Mouse (Mus musculus): ENCODE results near the gene Csnk2a2. TPM values are rescaled to one million over a fixed set of nuclear protein-coding genes. Genes with fewer than 3 reads are reported as not detected.

Gene Csnk2a2
- total and polyA plus RNA-seq, 2 experiments, result 10.1 to 13.2 TPM

- no peaks in the 10 kb centered on the region for H3K36me3 ChIP-seq (ENCODE audit: control insufficient read depth, insufficient read depth, low read length)
- 67% methylated on average over 5 of the region's 5 CpGs for WGBS
- TF ChIP-seq CTCF (IDR thresholded peaks at IDR 0.05; ENCODE audit: low read depth, low read length), result no peak
- no peak for TF ChIP-seq POLR2A (IDR thresholded peaks at IDR 0.05; ENCODE audit: extremely low read depth, insufficient read depth, low read length)
- H3K4me1 ChIP-seq (ENCODE audit: control insufficient read depth, insufficient read depth, low read length), result no peaks in the 10 kb centered on the region
- no peaks in the 10 kb centered on the region for H3K79me2 ChIP-seq (ENCODE audit: control insufficient read depth, insufficient read depth, low read length)
- no peak overlapping the region for H3K9ac ChIP-seq (ENCODE audit: low read depth, low read length)
- no peak overlapping the region for H3K27ac ChIP-seq (replicated peaks; ENCODE audit: insufficient read depth, low read depth, low read length)
- no peak for DNase-seq (ENCODE audit: extremely low read depth, low read depth, low spot score)
- H3K4me3 ChIP-seq (ENCODE audit: insufficient read depth, low read depth, low read length), result no peak overlapping the region
- H3K27me3 ChIP-seq (ENCODE audit: control insufficient read depth, insufficient read depth, low read length), result no peaks in the 10 kb centered on the region
Observed at GRCm38 (mm10) chr8:95409518-95409917, 80.3 kb downstream of the Csnk2a2 start.

- no peak overlapping the region for H3K27ac ChIP-seq (replicated peaks; ENCODE audit: insufficient read depth, low read depth, low read length)
- no peak for DNase-seq (ENCODE audit: extremely low read depth, low read depth, low spot score)
- no peaks in the 10 kb centered on the region for H3K79me2 ChIP-seq (ENCODE audit: control insufficient read depth, insufficient read depth, low read length)
- no peak overlapping the region for H3K4me3 ChIP-seq (ENCODE audit: insufficient read depth, low read depth, low read length)
- H3K27me3 ChIP-seq (ENCODE audit: control insufficient read depth, insufficient read depth, low read length), result no peaks in the 10 kb centered on the region
- H3K4me1 ChIP-seq (ENCODE audit: control insufficient read depth, insufficient read depth, low read length), result no peaks in the 10 kb centered on the region
- no peaks in the 10 kb centered on the region for H3K36me3 ChIP-seq (ENCODE audit: control insufficient read depth, insufficient read depth, low read length)
- no peak overlapping the region for H3K9ac ChIP-seq (ENCODE audit: low read depth, low read length)
- 87% methylated on average over 7 of the region's 7 CpGs for WGBS
- TF ChIP-seq CTCF (IDR thresholded peaks at IDR 0.05; ENCODE audit: low read depth, low read length) (no peak), POLR2A (IDR thresholded peaks at IDR 0.05; ENCODE audit: extremely low read depth, insufficient read depth, low read length) (no peak)
Observed at GRCm38 (mm10) chr8:95401091-95401490, 88.7 kb downstream of the Csnk2a2 start.

GRCm38 (mm10) chr8:95399131-95399530 lies 90.7 kb downstream of the Csnk2a2 start:
- no peak overlapping the region for H3K4me3 ChIP-seq (ENCODE audit: insufficient read depth, low read depth, low read length)
- no peak for TF ChIP-seq CTCF (IDR thresholded peaks at IDR 0.05; ENCODE audit: low read depth, low read length)
- H3K36me3 ChIP-seq (ENCODE audit: control insufficient read depth, insufficient read depth, low read length), result no peaks in the 10 kb centered on the region
- WGBS, result 84% methylated on average over 9 of the region's 9 CpGs
- no peak overlapping the region for H3K27ac ChIP-seq (replicated peaks; ENCODE audit: insufficient read depth, low read depth, low read length)
- no peaks in the 10 kb centered on the region for H3K4me1 ChIP-seq (ENCODE audit: control insufficient read depth, insufficient read depth, low read length)
- DNase-seq (ENCODE audit: extremely low read depth, low read depth, low spot score), result no peak
- H3K9ac ChIP-seq (ENCODE audit: low read depth, low read length), result no peak overlapping the region
- H3K27me3 ChIP-seq (ENCODE audit: control insufficient read depth, insufficient read depth, low read length), result no peaks in the 10 kb centered on the region
- H3K79me2 ChIP-seq (ENCODE audit: control insufficient read depth, insufficient read depth, low read length), result no peaks in the 10 kb centered on the region

- Histone ChIP-seq H3K79me2 (ENCODE audit: control insufficient read depth, insufficient read depth, low read length) (no peaks in the 10 kb centered on the region), H3K4me1 (ENCODE audit: control insufficient read depth, insufficient read depth, low read length) (no peaks in the 10 kb centered on the region), H3K9ac (ENCODE audit: low read depth, low read length) (no peak overlapping the region), H3K27me3 (ENCODE audit: control insufficient read depth, insufficient read depth, low read length) (no peaks in the 10 kb centered on the region), H3K36me3 (ENCODE audit: control insufficient read depth, insufficient read depth, low read length) (no peaks in the 10 kb centered on the region), H3K27ac (replicated peaks; ENCODE audit: insufficient read depth, low read depth, low read length) (no peak overlapping the region), H3K4me3 (ENCODE audit: insufficient read depth, low read depth, low read length) (no peak overlapping the region)
- DNase-seq (ENCODE audit: extremely low read depth, low read depth, low spot score), result no peak
- TF ChIP-seq POLR2A (IDR thresholded peaks at IDR 0.05; ENCODE audit: extremely low read depth, insufficient read depth, low read length), result no peak
- no peak for TF ChIP-seq CTCF (IDR thresholded peaks at IDR 0.05; ENCODE audit: low read depth, low read length)
- WGBS, result 86% methylated on average over 5 of the region's 5 CpGs
Observed at GRCm38 (mm10) chr8:95397201-95397600, 92.6 kb downstream of the Csnk2a2 start.

- TF ChIP-seq CTCF (IDR thresholded peaks at IDR 0.05; ENCODE audit: low read depth, low read length), result no peak
- no peak for TF ChIP-seq POLR2A (IDR thresholded peaks at IDR 0.05; ENCODE audit: extremely low read depth, insufficient read depth, low read length)
- Histone ChIP-seq H3K79me2 (ENCODE audit: control insufficient read depth, insufficient read depth, low read length) (no peaks in the 10 kb centered on the region), H3K4me3 (ENCODE audit: insufficient read depth, low read depth, low read length) (no peak overlapping the region), H3K36me3 (ENCODE audit: control insufficient read depth, insufficient read depth, low read length) (no peaks in the 10 kb centered on the region), H3K27me3 (ENCODE audit: control insufficient read depth, insufficient read depth, low read length) (no peaks in the 10 kb centered on the region), H3K4me1 (ENCODE audit: control insufficient read depth, insufficient read depth, low read length) (no peaks in the 10 kb centered on the region), H3K27ac (replicated peaks; ENCODE audit: insufficient read depth, low read depth, low read length) (no peak overlapping the region), H3K9ac (ENCODE audit: low read depth, low read length) (no peak overlapping the region)
- no peak for DNase-seq (ENCODE audit: extremely low read depth, low read depth, low spot score)
- WGBS, result 68% methylated on average over 11 of the region's 11 CpGs
Observed at GRCm38 (mm10) chr8:95396752-95397151, 93.1 kb downstream of the Csnk2a2 start.

Other genes starting within 250 kb of the Csnk2a2 start
- gene Cngb1, start 183.5 kb downstream of the Csnk2a2 start, total RNA-seq (2014; rRNA removed), result under 0.01 and 0.07 TPM in 2 replicates
- gene Cngb1, start 183.5 kb downstream of the Csnk2a2 start, polyA plus RNA-seq (2012; rRNA removed), result 0.39 TPM in 1 of 2 replicates, not detected in the other
- not detected in 2 replicates for gene Tepp, start 179.5 kb downstream of the Csnk2a2 start, total RNA-seq (2014; rRNA removed)
- not detected in 2 replicates for gene Tepp, start 179.5 kb downstream of the Csnk2a2 start, polyA plus RNA-seq (2012; rRNA removed)
- gene Zfp319, start 158.1 kb downstream of the Csnk2a2 start, total RNA-seq (2014; rRNA removed), result 1.2 and 1.8 TPM in 2 replicates
- 2.5 and 3.2 TPM in 2 replicates for gene Zfp319, start 158.1 kb downstream of the Csnk2a2 start, polyA plus RNA-seq (2012; rRNA removed)
- 6.7 and 7.9 TPM in 2 replicates for gene Usb1, start 157.8 kb downstream of the Csnk2a2 start, total RNA-seq (2014; rRNA removed)
- gene Usb1, start 157.8 kb downstream of the Csnk2a2 start, polyA plus RNA-seq (2012; rRNA removed), result 16.2 and 20.0 TPM in 2 replicates
- gene Mmp15, start 137.8 kb downstream of the Csnk2a2 start, total RNA-seq (2014; rRNA removed), result 6.5 and 7.2 TPM in 2 replicates
- 15.1 and 16.5 TPM in 2 replicates for gene Mmp15, start 137.8 kb downstream of the Csnk2a2 start, polyA plus RNA-seq (2012; rRNA removed)
- gene Cfap20, start 55.2 kb downstream of the Csnk2a2 start, total RNA-seq (2014; rRNA removed), result 39.6 and 47.1 TPM in 2 replicates
- 27.0 and 37.5 TPM in 2 replicates for gene Cfap20, start 55.2 kb downstream of the Csnk2a2 start, polyA plus RNA-seq (2012; rRNA removed)
- gene Ccdc113, start 44.0 kb upstream of the Csnk2a2 start, total RNA-seq (2014; rRNA removed), result not detected in 2 replicates
- not detected in 2 replicates for gene Ccdc113, start 44.0 kb upstream of the Csnk2a2 start, polyA plus RNA-seq (2012; rRNA removed)
- not detected in 2 replicates for gene Prss54, start 86.3 kb upstream of the Csnk2a2 start, total RNA-seq (2014; rRNA removed)
- gene Prss54, start 86.3 kb upstream of the Csnk2a2 start, polyA plus RNA-seq (2012; rRNA removed), result not detected in 2 replicates
- 0.54 and 0.83 TPM in 2 replicates for gene Gins3, start 143.4 kb upstream of the Csnk2a2 start, total RNA-seq (2014; rRNA removed)
- 0.31 and 0.32 TPM in 2 replicates for gene Gins3, start 143.4 kb upstream of the Csnk2a2 start, polyA plus RNA-seq (2012; rRNA removed)
- gene Ndrg4, start 186.9 kb upstream of the Csnk2a2 start, total RNA-seq (2014; rRNA removed), result 0.55 and 0.74 TPM in 2 replicates
- 0.26 and 0.29 TPM in 2 replicates for gene Ndrg4, start 186.9 kb upstream of the Csnk2a2 start, polyA plus RNA-seq (2012; rRNA removed)
- 15.4 and 20.9 TPM in 2 replicates for gene Setd6, start 225.8 kb upstream of the Csnk2a2 start, total RNA-seq (2014; rRNA removed)
- 8.8 and 13.0 TPM in 2 replicates for gene Setd6, start 225.8 kb upstream of the Csnk2a2 start, polyA plus RNA-seq (2012; rRNA removed)

Measured in liver, adult 2 months (tissue).